In genomic region chr11:97820840-97821239, GRCm38 (mm10) we compare ENCODE assay signal across 9 mouse cellular contexts. TPM values are rescaled to one million over a fixed set of nuclear protein-coding genes. Genes with fewer than 3 reads are reported as not detected.
DNase-seq lines count a peak whose midpoint lies in the region; ATAC-seq and TF ChIP-seq lines count a peak whose summit lies in the region.
"Had no signal": no experiment of that assay in that cellular context is flagged by ENCODE, and none has a peak within 500 bp of the region (broad histone marks: within the 10 kb centered on the region; RNA-seq: fewer than 3 reads in every experiment).

No protein-coding gene starts in this region.

- H3K27ac ChIP-seq in lung, postnatal 0 days (ENCODE audit: low read length): 0 out of 2 replicates have a peak overlapping the region, but pooled peaks have one; percentile 9
- peak overlapping the region; percentile 22 for H3K27ac ChIP-seq in kidney, adult 2 months (ENCODE audit: insufficient read depth, low read depth, low read length)
- H3K27ac ChIP-seq in neural tube, embryonic 15.5 days (replicated peaks): peak overlapping the region; percentile 18; the same call in 1 of the 2 replicates

- H3K4me3 ChIP-seq in lung, postnatal 0 days (ENCODE audit: low read depth, low read length): no peak overlapping the region
- no peak overlapping the region for H3K4me3 ChIP-seq in kidney, adult 2 months (ENCODE audit: insufficient read depth, low read depth, low read length)
- H3K4me3 ChIP-seq in neural tube, embryonic 15.5 days (replicated peaks): no peak overlapping the region

- peaks cover 13% of the 10 kb centered on the region for H3K4me1 ChIP-seq in lung, postnatal 0 days (ENCODE audit: insufficient read depth, low read depth, low read length)
- peaks cover 55% of the 10 kb centered on the region for H3K4me1 ChIP-seq in kidney, adult 2 months (ENCODE audit: control insufficient read depth, insufficient read depth, low read length)
- H3K4me1 ChIP-seq in neural tube, embryonic 15.5 days: peaks cover 51% of the 10 kb centered on the region

- ATAC-seq in lung, postnatal 0 days: no peak
- ATAC-seq in neural tube, embryonic 15.5 days (ENCODE audit: low FRiP score): no peak
- ATAC-seq in erythroblast, adult 5-6 weeks (replicated peaks; ENCODE audit: low FRiP score, poor library complexity, severe bottlenecking): no peak

- intact Hi-C loops in left cerebral cortex, postnatal 14 days (cut with DNase I): no loop called here

- no peaks in the 10 kb centered on the region for H3K27me3 ChIP-seq in lung, postnatal 0 days (replicated peaks; ENCODE audit: insufficient read depth, low read length)
- no peaks in the 10 kb centered on the region for H3K27me3 ChIP-seq in kidney, adult 2 months (replicated peaks; ENCODE audit: control insufficient read depth, insufficient read depth, low read length)
- H3K27me3 ChIP-seq in neural tube, embryonic 15.5 days (replicated peaks): no peaks in the 10 kb centered on the region

- WGBS in lung, postnatal 0 days: 29% methylated on average over 4 of the region's 4 CpGs
- WGBS in kidney, adult 2 months: 28% methylated on average over 4 of the region's 4 CpGs
- 60% methylated on average over 4 of the region's 4 CpGs for WGBS in neural tube, embryonic 15.5 days

- TF ChIP-seq CTCF in lung, postnatal 0 days (IDR thresholded peaks at IDR 0.05): no peak
- no peak for TF ChIP-seq CTCF in kidney, adult 2 months (conservative IDR thresholded peaks at IDR 0.05; ENCODE audit: insufficient read depth, insufficient read length, low read depth, low read length)

- no peak for TF ChIP-seq EP300 in lung, postnatal 0 days (IDR thresholded peaks at IDR 0.05)

- no peak overlapping the region for H3K4me2 ChIP-seq in lung, postnatal 0 days (replicated peaks; ENCODE audit: low read depth, low read length)
- H3K4me2 ChIP-seq in neural tube, embryonic 15.5 days: no peak overlapping the region

- no peak for TF ChIP-seq POLR2A in kidney, adult 2 months (IDR thresholded peaks at IDR 0.05; ENCODE audit: low read depth, low read length)

- peaks cover 18% of the 10 kb centered on the region; the same call in 1 of the 2 replicates for H3K36me3 ChIP-seq in lung, postnatal 0 days (ENCODE audit: insufficient read depth, low read length)
- H3K36me3 ChIP-seq in kidney, adult 2 months (ENCODE audit: control insufficient read depth, insufficient read depth, low read length): no peaks in the 10 kb centered on the region
- peaks cover 49% of the 10 kb centered on the region for H3K36me3 ChIP-seq in neural tube, embryonic 15.5 days

- no peak for DNase-seq in lung, postnatal 0 days (ENCODE audit: low spot score)
- DNase-seq in lung, postnatal 10 days: no peak
- peak; percentile 57 to 65 for DNase-seq in cerebellum, postnatal 14 days
- DNase-seq in kidney, adult 2 months: peak; percentile 96
- DNase-seq in frontal cortex, postnatal 25 days (ENCODE audit: low spot score in 2 of 2): no peak
- no peak for DNase-seq in left cerebral cortex, postnatal 14 days (ENCODE audit: low spot score in 2 of 2)

- no peak overlapping the region for H3K9ac ChIP-seq in lung, postnatal 0 days (replicated peaks; ENCODE audit: low read depth)
- no peak overlapping the region for H3K9ac ChIP-seq in neural tube, embryonic 15.5 days (replicated peaks)

- no peaks in the 10 kb centered on the region for H3K9me3 ChIP-seq in lung, postnatal 0 days (ENCODE audit: low read length)
- no peaks in the 10 kb centered on the region for H3K9me3 ChIP-seq in neural tube, embryonic 15.5 days (replicated peaks)

RNA-seq across cellular contexts. Expression of gene B230217C12Rik, which starts 19.7 kb away (rescaled TPM):
- 1.3 and 1.5 TPM in 2 replicates for polyA plus RNA-seq in lung, postnatal 0 days (2015; fragmentation: Nextera tagmentation; extraction: Ambion mirVana)
- polyA plus RNA-seq in kidney, adult 2 months (2012; rRNA removed): 2.0 TPM in 2 replicates
- polyA plus RNA-seq in neural tube, embryonic 15.5 days (2015; fragmentation: Nextera tagmentation; extraction: Ambion mirVana): 41.8 and 47.2 TPM in 2 replicates
- 10 to 100 TPM; 48.5 to 52.8 TPM for total RNA-seq in left cerebral cortex, postnatal 14 days (2021)
- 2.1 TPM in 1 of 2 replicates, not detected in the other for total RNA-seq in erythroblast, adult 5-6 weeks (2015; ENCODE audit: low replicate concordance)
- total RNA-seq in erythroblast, adult 5-6 weeks (2017; ENCODE audit: low replicate concordance): not detected in 2 replicates

RNA-seq across cellular contexts. Expression of gene Lasp1, which starts 22.0 kb away (rescaled TPM):
- 96.4 and 107 TPM in 2 replicates for polyA plus RNA-seq in lung, postnatal 0 days (2015; fragmentation: Nextera tagmentation; extraction: Ambion mirVana)
- polyA plus RNA-seq in kidney, adult 2 months (2012; rRNA removed): 106 and 110 TPM in 2 replicates
- polyA plus RNA-seq in neural tube, embryonic 15.5 days (2015; fragmentation: Nextera tagmentation; extraction: Ambion mirVana): 136 and 143 TPM in 2 replicates
- 100 to 1,000 TPM; 189 to 204 TPM for total RNA-seq in left cerebral cortex, postnatal 14 days (2021)
- 31.8 and 54.8 TPM in 2 replicates for total RNA-seq in erythroblast, adult 5-6 weeks (2015; ENCODE audit: low replicate concordance)
- 28.4 and 129 TPM in 2 replicates for total RNA-seq in erythroblast, adult 5-6 weeks (2017; ENCODE audit: low replicate concordance)

RNA-seq across cellular contexts. Expression of gene Rpl23, which starts 38.6 kb away (rescaled TPM):
- polyA plus RNA-seq in lung, postnatal 0 days (2015; fragmentation: Nextera tagmentation; extraction: Ambion mirVana): 464 and 478 TPM in 2 replicates
- polyA plus RNA-seq in kidney, adult 2 months (2012; rRNA removed): 118 and 181 TPM in 2 replicates
- 314 and 372 TPM in 2 replicates for polyA plus RNA-seq in neural tube, embryonic 15.5 days (2015; fragmentation: Nextera tagmentation; extraction: Ambion mirVana)
- total RNA-seq in left cerebral cortex, postnatal 14 days (2021): 100 to 1,000 TPM; 342 to 343 TPM
- 241 and 306 TPM in 2 replicates for total RNA-seq in erythroblast, adult 5-6 weeks (2015; ENCODE audit: low replicate concordance)
- total RNA-seq in erythroblast, adult 5-6 weeks (2017; ENCODE audit: low replicate concordance): 280 and 382 TPM in 2 replicates

RNA-seq across cellular contexts. Expression of gene 1700001P01Rik, which starts 45.1 kb away (rescaled TPM):
- not detected in 2 replicates for polyA plus RNA-seq in lung, postnatal 0 days (2015; fragmentation: Nextera tagmentation; extraction: Ambion mirVana)
- not detected in 2 replicates for polyA plus RNA-seq in kidney, adult 2 months (2012; rRNA removed)
- 0.63 and 0.88 TPM in 2 replicates for polyA plus RNA-seq in neural tube, embryonic 15.5 days (2015; fragmentation: Nextera tagmentation; extraction: Ambion mirVana)
- total RNA-seq in left cerebral cortex, postnatal 14 days (2021): 1 to 10 TPM in 1 of 2 experiments, not detected in 1; 1.0 TPM
- total RNA-seq in erythroblast, adult 5-6 weeks (2015; ENCODE audit: low replicate concordance): not detected in 2 replicates
- total RNA-seq in erythroblast, adult 5-6 weeks (2017; ENCODE audit: low replicate concordance): not detected in 2 replicates
- total RNA-seq: gastrocnemius, postnatal 36 days had no signal

RNA-seq across cellular contexts. Expression of gene Cwc25, which starts 54.5 kb away (rescaled TPM):
- 12.7 and 13.2 TPM in 2 replicates for polyA plus RNA-seq in lung, postnatal 0 days (2015; fragmentation: Nextera tagmentation; extraction: Ambion mirVana)
- 7.1 and 8.5 TPM in 2 replicates for polyA plus RNA-seq in kidney, adult 2 months (2012; rRNA removed)
- polyA plus RNA-seq in neural tube, embryonic 15.5 days (2015; fragmentation: Nextera tagmentation; extraction: Ambion mirVana): 16.2 and 16.4 TPM in 2 replicates
- 10 to 100 TPM; 20.3 to 21.3 TPM for total RNA-seq in left cerebral cortex, postnatal 14 days (2021)
- 7.1 and 15.4 TPM in 2 replicates for total RNA-seq in erythroblast, adult 5-6 weeks (2015; ENCODE audit: low replicate concordance)
- total RNA-seq in erythroblast, adult 5-6 weeks (2017; ENCODE audit: low replicate concordance): 8.9 and 12.3 TPM in 2 replicates

Comparison
In these comparisons a context has a peak if more than half of its experiments do, and no peak if none do; other contexts are left out.
1. DNase-seq: peak in cerebellum, postnatal 14 days (2 of 2) and kidney, adult 2 months (single experiment); none in lung, postnatal 0 days (single experiment), lung, postnatal 10 days (single experiment), frontal cortex, postnatal 25 days (0 of 2) and left cerebral cortex, postnatal 14 days (0 of 2).
2. RNA of gene B230217C12Rik, which starts 19.7 kb away (polyA plus RNA-seq): 41.8 to 47.2 TPM in neural tube, embryonic 15.5 days; 2.0 TPM in kidney, adult 2 months and 1.3 to 1.5 TPM in lung, postnatal 0 days; every median in the first group is over 10 times any median in the second.
3. Peak in every context shown above with its lines, with median percentiles within 50 percentile points of each other: H3K27ac ChIP-seq.